Mouse (Mus musculus): ENCODE data around the gene Wwox.

GRCm38 (mm10) chr8:115133711-115134218 lies 694.3 kb downstream of the Wwox start:
- TF ChIP-seq CTCF (IDR thresholded peaks at IDR 0.05) (no peak), EP300 (IDR thresholded peaks at IDR 0.05) (no peak)

All from lung, postnatal 0 days (tissue).